Mouse (Mus musculus) testis, adult 2 months (tissue): ENCODE measurements at regions not wholly inside any gene's neighbourhood (a gene's known extent, or its start where the extent isn't known, plus 50 kb on each side); places are given as distances from the start of the nearest gene placed in this dataset.

ENCODE experiments used
- H3K27ac ChIP-seq: fragments of 200-500 bp; 2 replicates; pipeline ENCODE4 v1.5.1; 2012; ENCODE audit warnings: low read depth, low read length; ENCODE audit not compliant: control insufficient read depth, insufficient read depth
- H3K27me3 ChIP-seq: fragments of 200-500 bp; 2 replicates; pipeline ENCODE4 v1.6.1; 2012; ENCODE audit warnings: mild to moderate bottlenecking, low read length, moderate library complexity; ENCODE audit not compliant: control insufficient read depth, insufficient read depth
- H3K36me3 ChIP-seq: fragments of 200-500 bp; 2 replicates; pipeline ENCODE4 v1.6.1; 2012; ENCODE audit warnings: mild to moderate bottlenecking, low read length; ENCODE audit not compliant: control insufficient read depth, insufficient read depth
- H3K4me1 ChIP-seq: fragments of 200-500 bp; 2 replicates; pipeline ENCODE4 v1.6.1; 2012; ENCODE audit warnings: low read length; ENCODE audit not compliant: control insufficient read depth, insufficient read depth
- H3K4me3 ChIP-seq: fragments of 200-500 bp; 2 replicates; pipeline ENCODE4 v1.5.1; 2012; ENCODE audit warnings: low read depth, mild to moderate bottlenecking, low read length, moderate library complexity, mixed read lengths; ENCODE audit not compliant: control insufficient read depth
- CTCF ChIP-seq: fragments of 200-500 bp; IDR thresholded peaks from 2 replicates; pipeline ENCODE4 v1.5.1; 2012; ENCODE audit warnings: low read depth, mild to moderate bottlenecking, inconsistent platforms, low read length, moderate library complexity; ENCODE audit not compliant: control insufficient read depth, insufficient read depth, insufficient replicate concordance
- POLR2A ChIP-seq: fragments of 200-500 bp; IDR thresholded peaks from 2 replicates; pipeline ENCODE4 v1.6.1; 2012; ENCODE audit warnings: low read depth, mild to moderate bottlenecking, inconsistent platforms, low read length, moderate library complexity; ENCODE audit not compliant: control insufficient read depth

DNA sequence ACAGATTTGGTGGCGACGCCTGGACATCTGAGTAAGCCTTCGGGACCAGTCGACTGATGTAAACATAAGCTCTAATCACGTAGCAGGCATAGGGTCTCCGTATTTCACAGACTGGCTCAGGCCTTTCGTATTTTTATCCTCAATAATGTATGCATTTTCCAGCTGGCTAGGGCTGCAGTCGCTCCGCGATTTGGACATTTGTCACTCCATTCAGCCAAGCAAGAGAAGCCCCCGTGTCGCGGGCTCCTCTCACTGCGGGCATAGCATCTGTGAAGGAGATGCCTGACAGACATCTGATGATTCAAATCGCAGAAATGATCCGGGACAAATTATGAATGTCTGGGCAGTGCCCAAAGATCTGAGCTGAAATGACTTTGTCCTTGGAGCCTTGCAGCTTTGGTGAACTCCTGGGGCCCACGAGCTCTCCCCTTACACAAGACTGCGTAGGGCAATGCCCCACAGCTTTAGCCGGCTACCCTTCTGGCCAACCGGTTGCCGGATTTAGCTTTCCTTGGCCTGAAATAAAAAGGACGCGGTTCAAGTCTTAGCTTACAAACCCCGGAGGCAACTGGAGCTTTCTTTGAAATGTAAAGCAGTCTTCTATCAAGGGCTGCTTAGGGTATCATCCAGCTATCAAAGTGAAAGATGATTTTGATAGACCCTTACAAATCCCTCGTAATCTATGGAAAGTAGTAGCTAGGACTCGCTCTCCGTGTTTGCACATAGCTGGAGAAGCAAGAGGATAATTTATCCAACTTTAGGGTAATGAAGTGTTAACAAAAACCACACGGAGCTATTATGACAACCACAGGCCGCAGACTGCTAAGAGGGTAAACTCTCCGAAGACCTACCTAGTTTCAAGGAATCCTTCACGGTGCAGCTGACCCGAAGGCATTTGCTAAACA is 270.6 kb downstream of the Etnk1 start:
- TF ChIP-seq POLR2A (no peak), CTCF (no peak)
- Histone ChIP-seq H3K4me3 (no peak overlapping the region), H3K27me3 (no peaks in the 10 kb centered on the region), H3K27ac (no peak overlapping the region), H3K36me3 (no peaks in the 10 kb centered on the region), H3K4me1 (no peaks in the 10 kb centered on the region)

DNA sequence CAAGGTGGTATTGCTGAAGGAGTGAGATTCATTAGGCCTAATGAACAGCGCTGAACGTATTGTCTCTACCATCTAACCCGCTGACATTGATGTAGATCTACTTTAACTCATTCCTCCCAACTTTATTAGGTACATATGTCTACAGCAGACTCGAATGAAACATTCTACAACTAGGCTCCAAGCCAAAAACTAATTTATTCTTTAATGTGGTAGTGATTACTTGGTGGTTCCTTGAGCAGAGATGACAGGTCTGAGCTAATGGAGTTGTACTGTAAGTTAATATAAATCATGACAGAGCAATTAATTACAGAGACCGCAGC is 271.2 kb downstream of the Etnk1 start:
- no peaks in the 10 kb centered on the region for H3K27me3 ChIP-seq

DNA sequence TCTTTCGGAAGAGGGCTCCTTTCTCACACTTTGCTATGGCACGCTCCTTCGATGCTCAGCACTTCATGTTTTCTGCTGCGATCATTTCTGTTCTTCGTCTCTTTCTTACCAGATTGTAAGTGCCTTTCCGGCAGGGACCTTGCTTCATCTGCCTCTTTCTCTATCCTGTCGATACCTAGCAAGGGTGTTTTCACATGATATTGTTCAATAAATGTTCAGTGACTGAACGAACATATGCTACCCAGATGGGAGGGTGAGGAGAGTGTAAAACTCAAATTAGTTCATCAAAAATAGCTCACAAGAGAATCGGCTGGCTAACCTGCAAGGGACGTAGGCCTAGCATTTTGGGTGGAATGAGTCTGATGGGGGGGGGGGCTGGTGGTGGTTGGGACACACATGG is 272.5 kb downstream of the Etnk1 start:
- TF ChIP-seq CTCF (no peak), POLR2A (no peak)
- no peaks in the 10 kb centered on the region for H3K4me1 ChIP-seq
- no peak overlapping the region for H3K4me3 ChIP-seq
- H3K36me3 ChIP-seq = no peaks in the 10 kb centered on the region
- no peaks in the 10 kb centered on the region for H3K27me3 ChIP-seq
- H3K27ac ChIP-seq = no peak overlapping the region

More for the DNA sequence above, 271.2 kb downstream of the Etnk1 start:
- no peak overlapping the region for H3K4me3 ChIP-seq
- H3K27ac ChIP-seq = no peak overlapping the region
- TF ChIP-seq CTCF = no peak
- TF ChIP-seq POLR2A = no peak
- no peaks in the 10 kb centered on the region for H3K4me1 ChIP-seq
- H3K36me3 ChIP-seq = no peaks in the 10 kb centered on the region

DNA sequence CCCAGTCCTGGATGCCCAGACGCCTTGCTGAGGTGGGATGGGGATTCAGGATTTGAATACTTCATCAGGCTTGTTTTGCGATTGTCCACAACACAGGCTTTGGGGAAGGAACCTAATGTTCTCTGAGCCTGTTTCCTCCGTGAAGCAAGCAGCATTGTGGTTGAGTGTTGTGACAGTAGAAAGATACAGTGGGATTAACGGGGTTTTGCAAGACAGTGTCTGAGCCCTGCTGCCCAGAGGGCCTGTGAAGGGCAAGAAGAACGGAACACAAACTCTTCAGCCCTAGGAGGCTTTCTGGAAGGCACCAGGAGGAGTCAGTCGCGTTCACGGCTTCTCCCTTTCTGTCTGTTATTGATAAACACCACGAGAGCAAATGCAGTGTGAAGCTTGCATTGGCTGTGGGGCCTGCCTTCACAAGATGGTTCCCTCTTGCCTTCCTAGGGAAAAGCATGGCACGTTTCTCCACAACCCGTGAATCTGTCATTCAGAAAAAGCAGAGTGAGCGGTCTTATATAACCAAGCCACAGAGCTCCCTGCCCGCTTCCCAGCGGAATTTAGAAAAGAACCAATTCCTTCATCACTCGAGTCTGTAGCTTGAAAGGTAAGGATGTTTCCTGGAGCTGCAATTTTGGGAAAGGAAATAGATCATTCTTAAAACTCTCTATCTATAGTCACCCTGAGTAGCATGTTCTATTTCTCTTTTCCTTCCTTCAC is 273.4 kb downstream of the Etnk1 start:
- TF ChIP-seq POLR2A (no peak), CTCF (no peak)
- Histone ChIP-seq H3K27ac (no peak overlapping the region), H3K36me3 (no peaks in the 10 kb centered on the region), H3K4me1 (no peaks in the 10 kb centered on the region), H3K27me3 (no peaks in the 10 kb centered on the region), H3K4me3 (no peak overlapping the region)

DNA sequence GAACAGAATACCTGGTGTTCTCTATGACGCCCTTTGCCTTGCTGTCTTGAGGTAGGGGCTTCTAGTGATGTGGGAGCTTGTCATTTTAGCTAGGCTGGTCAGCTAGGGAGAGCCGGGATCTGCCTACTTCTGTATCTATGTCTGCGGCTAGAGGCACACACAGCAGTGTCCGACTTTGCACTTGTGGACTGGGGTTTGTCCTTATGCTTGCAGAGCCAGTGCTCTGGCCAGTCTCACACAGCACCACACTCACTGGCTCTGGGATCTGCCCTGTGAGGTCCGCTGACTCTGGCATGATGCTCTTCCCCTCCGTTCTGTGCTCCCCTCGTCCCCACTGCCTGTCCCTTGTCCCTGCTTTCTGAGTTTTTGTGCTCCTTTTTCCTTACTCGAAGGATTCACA is 275.3 kb downstream of the Etnk1 start:
- no peak overlapping the region for H3K4me3 ChIP-seq
- no peaks in the 10 kb centered on the region for H3K36me3 ChIP-seq
- no peaks in the 10 kb centered on the region for H3K27me3 ChIP-seq
- no peaks in the 10 kb centered on the region for H3K4me1 ChIP-seq
- TF ChIP-seq POLR2A (no peak), CTCF (no peak)
- no peak overlapping the region for H3K27ac ChIP-seq

DNA sequence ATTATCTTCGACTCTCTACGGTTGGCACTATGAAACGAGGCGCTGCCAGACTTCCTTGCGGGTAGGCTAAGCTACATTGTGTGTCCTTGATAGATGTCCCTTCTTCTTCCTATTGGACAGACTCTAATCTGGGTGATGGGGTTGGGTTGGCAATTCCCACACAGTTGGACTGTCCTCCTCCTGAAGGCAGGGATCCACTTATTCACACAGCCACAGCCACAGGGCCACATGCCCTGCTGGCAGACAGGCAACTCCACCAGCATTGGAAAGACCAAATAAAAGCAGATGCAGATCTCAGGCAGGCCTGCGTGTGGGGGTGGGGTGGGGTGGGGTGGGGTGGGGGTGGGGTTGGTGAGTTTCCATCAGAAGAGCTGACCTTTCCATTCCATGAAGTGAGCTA is 276.4 kb downstream of the Etnk1 start:
- TF ChIP-seq POLR2A (no peak), CTCF (no peak)
- no peak overlapping the region for H3K4me3 ChIP-seq
- no peaks in the 10 kb centered on the region for H3K36me3 ChIP-seq
- no peaks in the 10 kb centered on the region for H3K4me1 ChIP-seq
- no peaks in the 10 kb centered on the region for H3K27me3 ChIP-seq
- no peak overlapping the region for H3K27ac ChIP-seq

DNA sequence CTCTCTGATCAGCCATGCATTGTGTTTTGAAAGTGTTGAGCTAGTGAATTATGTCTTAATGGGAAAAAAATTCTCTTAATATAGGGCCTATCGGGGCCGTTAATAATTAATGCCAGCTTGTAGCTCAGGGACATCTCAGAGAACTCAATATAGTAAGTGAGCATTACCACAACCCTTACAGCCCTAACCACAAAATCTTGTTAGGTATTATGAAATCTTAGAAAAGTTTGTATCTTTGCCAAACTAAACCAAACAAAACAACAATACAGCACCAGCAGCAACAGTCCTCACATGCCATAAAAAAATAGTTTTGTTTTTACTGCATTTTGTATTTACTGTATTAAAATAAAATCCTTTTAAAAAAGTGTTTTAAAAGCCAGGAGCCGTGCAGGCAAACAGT is 277.8 kb downstream of the Etnk1 start:
- TF ChIP-seq POLR2A (no peak), CTCF (no peak)
- Histone ChIP-seq H3K36me3 (no peaks in the 10 kb centered on the region), H3K27me3 (no peaks in the 10 kb centered on the region)

More for the DNA sequence above, 277.8 kb downstream of the Etnk1 start:
- no peak overlapping the region for H3K4me3 ChIP-seq
- H3K4me1 ChIP-seq = no peaks in the 10 kb centered on the region
- no peak overlapping the region for H3K27ac ChIP-seq
